Mouse (Mus musculus) G1E-ER4 (cell line): Measurements from ENCODE around the gene Cfd. TPM values are rescaled to one million over a fixed set of nuclear protein-coding genes. Genes with fewer than 3 reads are reported as not detected.

Source experiments
- GATA1 ChIP-seq: IDR thresholded peaks from one replicate; pipeline ENCODE4 v1.8.0; 2012; ENCODE audit warnings: low read length, inconsistent platforms
- polyA plus RNA-seq: library from polyadenylated mRNA; stranded (reverse); fragments of >175 nt; gene quantifications from 2 replicates; pipeline ENCODE4 v1.2.3, GENCODE M21; 2012

Gene Cfd
- polyA plus RNA-seq, 1 experiment, result not detected

DNA sequence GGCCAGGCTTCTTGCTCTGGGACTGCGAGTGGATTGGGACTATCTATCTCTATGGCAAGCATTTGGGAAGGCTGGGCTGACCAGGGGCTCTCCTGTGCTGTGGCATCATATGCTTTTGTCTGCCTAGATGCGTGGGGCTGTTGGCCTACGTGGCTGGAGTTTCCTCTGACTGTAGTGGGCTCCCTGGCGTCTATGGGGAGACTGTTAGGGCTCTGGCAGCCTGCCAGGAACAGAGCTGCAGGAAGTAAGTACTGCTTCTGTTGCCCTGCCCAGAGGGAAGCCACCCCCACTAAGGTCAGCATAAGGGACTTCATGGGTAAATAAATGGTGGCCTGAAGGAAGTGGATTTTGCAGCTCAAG, 33.2 kb upstream of the Cfd start:
- no peak for TF ChIP-seq GATA1

DNA sequence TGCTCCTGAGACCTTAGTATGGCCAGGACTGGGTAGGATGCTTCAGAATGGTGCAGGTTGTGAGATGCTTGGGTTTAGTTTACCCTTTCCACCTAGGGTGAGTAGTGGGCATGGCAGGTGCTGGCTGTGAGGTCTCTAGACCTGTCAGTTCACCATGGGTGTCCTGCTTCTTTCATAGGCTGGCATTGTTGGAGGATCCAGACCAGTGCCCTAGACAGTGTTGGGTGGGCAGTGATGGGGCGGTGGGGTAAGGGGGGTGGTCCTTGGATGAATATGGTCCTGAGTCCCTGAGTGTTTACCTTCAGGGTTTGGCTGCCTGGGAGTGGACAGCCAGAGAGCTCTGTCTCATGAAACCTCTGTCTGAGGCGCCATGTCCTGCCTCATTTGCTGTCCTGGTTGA, 32.8 kb upstream of the Cfd start:
- TF ChIP-seq GATA1, result no peak

DNA sequence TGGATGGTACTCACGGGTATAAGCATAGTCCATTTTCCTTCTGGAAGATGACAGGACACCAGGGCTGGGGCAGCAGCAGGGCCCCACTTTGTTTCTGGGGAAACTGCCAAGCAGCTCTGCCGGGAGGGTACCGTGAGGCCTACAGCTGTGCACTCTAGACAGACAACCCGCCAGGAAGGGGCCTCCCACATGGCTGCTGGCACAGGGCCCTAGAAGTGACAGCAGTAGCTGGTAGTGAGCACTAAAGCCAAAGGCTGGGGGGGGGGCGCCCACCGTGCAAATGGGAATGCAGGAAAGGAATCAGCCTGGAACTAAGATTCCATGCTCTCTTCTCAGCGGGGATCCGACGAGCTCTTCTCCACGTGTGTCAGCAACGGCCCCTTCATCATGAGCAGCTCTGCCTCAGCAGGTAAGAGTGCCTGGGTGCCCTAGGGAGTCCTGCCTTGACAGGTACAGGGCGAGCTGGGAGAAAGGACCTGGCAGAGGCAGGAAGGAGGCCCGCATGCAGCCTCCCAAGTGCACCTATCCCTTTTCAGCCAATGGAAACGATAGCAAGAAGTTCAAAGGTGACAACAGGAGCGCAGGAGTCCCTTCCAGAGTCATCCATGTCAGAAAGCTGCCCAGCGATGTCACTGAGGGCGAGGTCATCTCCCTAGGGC, 32.1 kb upstream of the Cfd start:
- TF ChIP-seq GATA1, result no peak

DNA sequence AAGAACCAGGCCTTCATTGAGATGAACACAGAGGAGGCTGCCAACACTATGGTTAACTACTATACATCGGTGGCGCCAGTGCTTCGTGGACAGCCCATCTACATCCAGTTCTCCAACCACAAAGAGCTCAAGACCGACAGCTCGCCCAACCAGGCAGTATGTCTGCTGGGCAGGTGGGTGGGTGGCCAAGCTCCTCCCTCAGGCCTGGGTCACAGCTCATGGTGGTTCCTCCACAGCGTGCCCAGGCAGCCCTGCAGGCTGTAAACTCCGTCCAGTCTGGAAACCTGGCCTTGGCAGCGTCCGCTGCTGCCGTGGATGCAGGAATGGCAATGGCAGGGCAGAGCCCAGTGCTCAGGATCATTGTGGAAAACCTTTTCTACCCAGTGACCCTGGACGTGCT, 31.5 kb upstream of the Cfd start:
- TF ChIP-seq GATA1, result no peak

DNA sequence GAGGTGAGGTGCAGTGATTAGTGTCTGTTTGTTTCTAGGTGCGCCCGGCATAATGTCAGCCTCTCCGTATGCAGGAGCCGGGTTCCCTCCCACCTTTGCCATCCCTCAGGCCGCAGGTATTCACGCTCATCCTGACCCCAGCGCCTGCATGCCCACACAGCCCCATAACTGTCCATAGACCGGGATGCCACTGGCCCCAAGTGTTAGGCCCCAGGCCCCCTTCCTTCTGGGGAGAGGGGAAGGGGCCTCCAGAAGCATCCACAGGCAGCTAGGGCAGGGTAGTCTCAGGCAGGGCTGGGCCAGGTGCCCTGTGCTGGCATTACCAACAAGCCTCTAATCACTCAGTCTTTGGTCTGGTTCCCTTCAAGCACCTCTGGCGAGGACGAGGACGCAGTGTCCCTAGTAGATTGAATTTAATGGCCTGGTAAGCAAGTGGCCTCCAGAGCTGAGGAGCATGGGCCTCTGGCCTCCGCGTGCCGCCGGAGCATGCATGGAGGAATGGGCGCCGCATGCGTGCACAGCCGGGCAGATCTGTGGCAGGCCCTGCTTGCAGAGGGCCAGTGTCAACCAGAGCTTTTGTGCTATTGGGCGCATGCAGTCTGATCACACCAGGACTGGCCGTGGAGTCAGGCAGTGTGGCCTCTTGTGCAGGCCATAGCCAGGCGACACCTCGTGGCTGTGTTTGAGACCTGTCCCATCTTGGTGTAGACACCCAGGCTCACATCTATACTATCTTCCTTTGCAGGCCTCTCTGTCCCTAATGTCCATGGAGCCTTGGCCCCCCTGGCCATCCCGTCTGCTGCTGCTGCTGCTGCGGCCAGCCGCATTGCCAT, 30.4 kb upstream of the Cfd start:
- TF ChIP-seq GATA1, result no peak

DNA sequence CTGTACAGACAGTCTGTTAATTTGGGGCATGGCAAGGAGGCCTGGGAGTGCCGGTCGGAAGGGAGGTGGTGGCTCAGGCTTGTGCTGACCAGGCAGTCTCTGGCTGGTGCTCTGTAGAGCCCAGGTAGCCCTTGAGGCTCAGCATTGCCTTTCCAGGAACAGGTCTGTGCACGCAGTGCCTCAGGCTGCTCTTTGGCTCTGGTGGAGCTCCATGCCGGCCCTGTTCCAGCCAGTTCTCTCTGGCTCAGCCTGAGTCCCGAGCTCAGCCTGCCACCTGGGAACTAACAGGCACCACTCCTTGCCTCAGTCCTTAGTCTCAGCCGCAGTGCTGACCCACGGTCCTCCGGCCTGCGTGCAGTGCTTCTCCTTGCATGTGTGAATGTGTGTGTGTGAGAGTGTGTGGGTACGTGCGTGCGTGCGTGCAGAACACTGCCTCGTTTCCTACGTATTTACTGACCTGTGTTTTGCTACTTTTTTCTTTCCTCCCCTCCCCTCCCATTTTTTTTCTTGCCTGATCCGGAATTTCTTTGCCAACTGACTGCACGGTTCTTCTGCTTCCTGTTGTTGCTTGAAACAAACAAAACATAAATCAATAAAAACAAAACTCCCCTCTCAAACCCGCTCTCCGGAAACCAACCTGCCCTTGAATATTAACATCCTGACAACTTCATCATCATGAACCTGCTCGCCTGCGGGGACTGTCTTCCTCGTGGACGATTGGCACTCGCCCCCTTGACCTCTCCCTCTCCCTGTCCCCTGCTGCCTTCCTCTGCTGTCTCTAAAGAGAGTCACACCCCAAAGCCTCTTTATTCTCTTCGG, 29.2 kb upstream of the Cfd start:
- TF ChIP-seq GATA1, result no peak

DNA sequence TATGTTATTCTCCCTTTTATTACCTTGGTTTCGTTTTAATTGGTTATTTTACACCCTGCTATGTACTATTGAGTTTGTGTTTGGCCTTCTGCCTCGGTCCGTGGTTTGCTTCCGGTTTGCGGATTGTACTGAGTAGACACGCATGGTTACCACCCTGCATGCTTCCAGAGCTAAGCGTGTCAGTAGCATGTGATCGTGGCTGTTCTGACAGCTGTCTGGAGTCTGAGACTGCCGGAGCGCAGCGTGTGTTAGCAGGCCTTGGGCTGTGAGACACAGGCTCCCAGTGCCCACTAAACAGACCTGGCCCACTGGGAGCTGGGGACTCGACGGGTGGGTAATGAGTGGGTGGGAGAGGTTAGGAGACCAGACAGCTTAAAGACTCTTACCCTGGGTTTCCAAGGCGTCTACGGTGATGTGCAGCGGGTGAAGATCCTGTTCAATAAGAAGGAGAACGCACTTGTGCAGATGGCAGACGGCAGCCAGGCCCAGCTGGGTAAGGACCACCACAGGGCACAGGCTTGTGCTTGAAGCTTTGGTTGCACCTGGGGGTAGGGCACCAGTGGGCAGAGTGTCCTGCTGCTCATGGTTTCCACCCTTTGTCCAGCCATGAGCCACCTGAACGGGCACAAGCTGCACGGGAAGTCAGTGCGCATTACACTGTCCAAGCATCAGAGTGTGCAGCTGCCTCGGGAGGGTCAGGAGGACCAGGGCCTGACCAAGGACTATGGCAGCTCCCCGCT, 28.4 kb upstream of the Cfd start:
- TF ChIP-seq GATA1, result no peak

DNA sequence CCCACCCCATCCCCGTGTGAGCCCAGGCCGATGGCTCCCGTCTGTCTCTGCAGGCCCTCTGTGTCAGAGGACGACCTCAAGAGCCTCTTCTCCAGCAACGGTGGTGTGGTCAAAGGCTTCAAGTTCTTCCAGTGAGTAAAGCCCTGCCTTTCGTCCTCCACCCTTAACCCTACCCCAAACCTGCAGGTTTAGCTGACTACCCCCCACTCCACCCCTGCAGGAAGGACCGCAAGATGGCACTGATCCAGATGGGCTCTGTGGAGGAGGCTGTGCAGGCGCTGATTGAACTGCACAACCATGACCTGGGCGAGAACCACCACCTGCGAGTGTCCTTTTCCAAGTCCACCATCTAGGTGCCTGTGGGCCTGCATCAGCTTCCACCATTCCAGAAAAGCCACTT, 27.7 kb upstream of the Cfd start:
- TF ChIP-seq GATA1, result no peak

DNA sequence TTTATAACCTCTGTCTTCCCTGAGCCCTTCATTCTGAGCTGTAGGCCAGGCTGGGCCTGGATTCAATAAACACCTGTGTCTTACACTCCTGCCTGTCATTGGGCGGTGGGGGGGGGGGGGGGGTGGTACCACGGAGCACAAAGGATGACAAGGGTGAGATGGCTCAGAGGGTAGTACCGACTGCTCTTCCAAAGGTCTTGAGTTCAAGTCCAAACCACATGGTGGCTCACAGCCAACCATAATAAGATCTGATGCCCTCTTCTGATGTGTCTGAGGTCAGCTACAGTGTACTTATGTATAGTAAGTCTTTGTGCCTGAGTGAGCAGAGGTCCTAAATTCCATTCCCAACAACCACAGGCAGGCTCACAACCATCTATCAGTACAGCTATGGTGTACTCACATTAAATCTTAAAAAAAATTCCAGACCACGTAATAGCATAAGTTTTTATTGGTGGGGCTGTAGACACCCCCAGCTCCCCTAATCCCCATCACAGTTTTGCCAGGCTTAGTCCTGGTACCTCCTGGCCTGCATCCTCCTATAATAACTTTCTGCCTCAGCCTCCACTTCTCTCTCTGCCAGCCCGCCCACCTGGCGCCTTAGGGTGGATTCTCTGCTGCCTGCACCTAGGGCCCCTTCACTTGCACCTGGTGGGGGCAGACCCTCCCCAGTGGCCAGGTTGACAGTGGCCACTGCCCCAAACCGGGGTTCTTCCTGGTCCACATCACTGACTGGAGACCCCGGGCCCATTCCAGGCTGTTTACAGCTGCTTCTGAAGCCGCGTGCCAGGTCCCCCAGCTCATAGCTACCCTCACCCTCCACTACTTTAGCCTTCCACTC, 26.1 kb upstream of the Cfd start:
- TF ChIP-seq GATA1, result no peak

DNA sequence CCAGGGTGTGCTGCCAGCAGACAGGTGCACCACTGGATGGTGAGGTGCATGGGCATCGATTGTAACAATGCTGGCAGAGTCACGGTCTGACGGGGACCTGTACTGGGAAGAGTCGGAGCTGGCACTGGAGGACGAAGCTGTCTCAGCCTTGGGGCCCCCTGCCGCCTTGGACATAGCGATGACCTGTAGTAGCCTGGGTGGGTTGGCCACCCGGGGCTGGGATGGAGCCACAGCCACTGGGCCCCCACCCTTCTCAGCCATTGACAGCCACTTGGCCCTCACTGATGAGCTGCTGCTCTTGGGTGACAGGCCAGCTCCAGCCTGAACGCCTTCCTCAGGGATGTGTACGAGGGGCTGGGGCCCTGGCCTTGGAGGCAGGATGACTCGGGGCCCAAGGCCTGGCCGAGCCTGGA, 25.5 kb upstream of the Cfd start:
- TF ChIP-seq GATA1, result no peak

DNA sequence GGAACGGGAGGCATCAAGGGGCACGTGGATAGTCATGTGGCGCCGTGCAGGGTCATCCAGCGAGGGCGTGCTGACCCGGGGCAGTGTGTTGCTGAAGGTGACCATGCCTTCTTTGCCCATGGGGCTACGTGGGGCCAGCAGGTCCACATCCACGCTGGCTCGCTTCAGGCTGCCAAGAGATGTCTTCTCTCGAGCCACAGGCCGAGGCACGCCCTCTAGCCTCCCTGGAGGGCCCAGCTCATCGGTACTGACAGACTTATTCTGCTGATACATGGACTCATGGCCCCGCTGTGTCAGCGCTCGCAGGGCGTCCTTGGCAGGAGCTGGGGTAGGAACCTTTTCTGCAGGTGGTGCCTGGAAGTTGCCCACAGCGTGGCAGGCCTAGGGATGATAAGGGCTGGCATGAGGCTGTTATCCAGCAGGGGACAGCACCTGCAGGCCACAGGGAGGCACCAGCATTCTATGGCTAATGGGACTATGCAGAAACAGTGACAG, 24.8 kb upstream of the Cfd start:
- TF ChIP-seq GATA1, result no peak

DNA sequence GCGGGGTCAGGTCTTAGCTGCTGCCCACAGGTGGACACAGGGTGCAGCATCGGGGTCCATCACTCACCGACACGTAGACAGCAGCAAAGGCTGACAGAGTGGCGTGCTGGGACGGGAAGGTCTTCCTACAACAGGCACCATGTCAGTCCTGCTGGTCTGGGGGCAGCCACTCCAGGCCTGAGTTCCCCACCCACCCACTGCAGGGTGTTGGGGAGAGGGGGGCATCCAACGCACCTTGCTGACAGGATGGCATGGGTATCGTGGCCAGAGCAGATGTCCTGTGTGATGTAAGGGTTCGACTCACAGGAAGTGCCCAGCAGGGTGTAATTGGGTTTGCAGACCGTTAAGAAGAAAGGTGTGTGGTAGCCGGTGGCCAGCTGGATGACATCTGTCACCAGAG, 24.1 kb upstream of the Cfd start:
- TF ChIP-seq GATA1, result no peak

DNA sequence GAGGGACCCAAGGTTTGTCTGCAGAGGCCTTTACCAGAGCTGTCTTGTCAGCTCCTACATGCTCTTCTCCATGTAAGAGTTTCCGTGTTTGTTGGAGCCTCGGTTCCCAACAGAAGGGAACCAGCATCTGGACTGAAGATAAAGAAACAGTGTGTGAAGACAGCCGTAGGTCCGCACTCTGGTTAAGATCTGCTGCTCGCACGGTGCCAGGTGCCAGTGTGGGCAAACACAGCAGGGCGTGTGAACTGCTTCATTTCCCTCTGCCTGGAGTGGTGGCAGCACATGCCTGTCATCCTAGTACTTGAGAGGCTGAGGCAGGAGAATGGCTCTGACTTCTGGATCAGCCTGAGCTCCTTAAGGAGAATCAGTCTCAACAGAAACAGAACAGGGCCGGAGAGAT, 18.8 kb upstream of the Cfd start:
- no peak for TF ChIP-seq GATA1

DNA sequence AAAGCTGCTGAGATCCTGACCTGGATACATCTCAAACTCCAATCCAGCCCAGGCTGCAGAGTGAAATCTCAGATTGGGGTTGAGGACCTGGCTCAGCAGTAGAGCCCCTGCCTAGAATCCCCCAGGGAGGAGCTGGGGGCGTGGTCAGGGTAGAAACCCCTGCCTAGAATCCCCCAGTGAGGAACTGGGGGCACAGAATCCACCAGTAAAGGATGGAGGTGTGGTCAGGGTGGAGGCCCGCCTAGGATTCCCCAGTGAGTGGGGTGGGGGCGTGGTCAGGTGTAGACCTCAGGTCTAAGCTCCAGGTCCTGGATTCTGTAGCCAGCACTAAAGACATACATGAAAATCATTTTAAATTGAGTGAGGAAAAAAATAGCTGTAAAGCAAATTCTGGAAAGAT, 17.8 kb upstream of the Cfd start:
- TF ChIP-seq GATA1, result no peak

DNA sequence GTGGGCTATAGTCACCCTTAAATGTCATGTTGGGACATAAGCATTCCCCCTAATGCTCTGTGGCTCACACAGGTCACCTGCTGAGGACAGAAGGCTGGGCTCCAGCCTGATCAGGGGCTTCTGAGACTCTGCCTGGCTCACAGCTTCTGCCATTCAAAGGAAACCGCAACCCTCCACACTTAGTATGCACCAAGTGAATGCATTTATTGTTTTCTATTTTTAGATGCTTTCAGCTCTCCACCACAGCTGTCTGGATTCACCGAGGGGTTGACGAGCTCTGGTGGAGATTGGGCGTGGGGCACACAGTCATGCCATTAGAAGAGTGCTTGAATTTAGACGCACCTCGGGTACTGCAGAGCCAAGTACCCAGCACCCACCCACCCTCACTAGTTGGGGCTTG, 17.3 kb upstream of the Cfd start:
- no peak for TF ChIP-seq GATA1
